Mouse (Mus musculus) lung, adult 2 months (tissue): ENCODE measurements around the gene Hpcal1.

ENCODE experiments used
- CTCF ChIP-seq: fragments of 200-500 bp; IDR thresholded peaks from 2 replicates; pipeline ENCODE4 v1.5.1; 2011; ENCODE audit warnings: mild to moderate bottlenecking, low read length, control low read depth; ENCODE audit not compliant: insufficient read depth
- POLR2A ChIP-seq: fragments of 200-500 bp; IDR thresholded peaks from 2 replicates; pipeline ENCODE4 v1.6.1; 2011; ENCODE audit warnings: low read depth, mild to moderate bottlenecking, control low read depth, low read length, borderline replicate concordance; ENCODE audit errors: extremely low read depth

GRCm38 (mm10) chr12:17688913-17689312 lies 1.7 kb upstream of the Hpcal1 start:
- TF ChIP-seq CTCF: no peak
- TF ChIP-seq POLR2A: no peak
